Mouse (Mus musculus) MEL (cell line): Measurements from ENCODE around the gene Baat. TPM values are rescaled to one million over a fixed set of nuclear protein-coding genes. Genes with fewer than 3 reads are reported as not detected.

ENCODE experiments used
- polyA plus RNA-seq, 2 experiments: library from polyadenylated mRNA; stranded (reverse) in 1 of 2; unstranded in 1 of 2; fragments of >175 nt in 1 of 2; fragments of >200 nt in 1 of 2; gene quantifications; 2 replicates each; pipeline versions ENCODE4 v1.2.1 to v1.2.4; 2012; ENCODE audit warnings: low replicate concordance in 2 of 2, low read depth in 1 of 2; ENCODE audit not compliant: insufficient read length in 2 of 2, insufficient read depth in 1 of 2, missing spikeins in 1 of 2
- total RNA-seq: library from RNA; depleted of rRNA; stranded (reverse); fragments of 300-350 nt; gene quantifications from 2 replicates; pipeline ENCODE4 v1.2.3, GENCODE M21; 2012; rRNA removed

The Baat gene
- total and polyA plus RNA-seq, 3 experiments, result 0.15 TPM; not detected in 2

Other genes starting within 250 kb of the Baat start
- gene Acnat2, start 98.4 kb downstream of the Baat start, total RNA-seq, result not detected in 2 replicates
- not detected for gene Acnat2, start 98.4 kb downstream of the Baat start, polyA plus RNA-seq
- not detected in 2 replicates for gene Acnat1, start 32.6 kb downstream of the Baat start, total RNA-seq
- not detected for gene Acnat1, start 32.6 kb downstream of the Baat start, polyA plus RNA-seq
- 34.7 and 39.1 TPM in 2 replicates for gene Mrpl50, start 14.5 kb upstream of the Baat start, total RNA-seq
- 10 to 100 TPM in 1 of 2 experiments, not detected in 1; 54.5 TPM for gene Mrpl50, start 14.5 kb upstream of the Baat start, polyA plus RNA-seq
- 4.4 and 5.3 TPM in 2 replicates for gene Zfp189, start 14.6 kb upstream of the Baat start, total RNA-seq
- 1 to 10 TPM in 1 of 2 experiments, not detected in 1; 3.3 TPM for gene Zfp189, start 14.6 kb upstream of the Baat start, polyA plus RNA-seq
- gene Aldob, start 43.0 kb upstream of the Baat start, total RNA-seq, result not detected in 2 replicates
- gene Aldob, start 43.0 kb upstream of the Baat start, polyA plus RNA-seq, result not detected
- gene Tmem246, start 91.3 kb upstream of the Baat start, total RNA-seq, result 2.6 and 2.9 TPM in 2 replicates
- 10 to 100 TPM in 1 of 2 experiments, not detected in 1; 11.1 TPM for gene Tmem246, start 91.3 kb upstream of the Baat start, polyA plus RNA-seq
- 37.7 and 40.8 TPM in 2 replicates for gene Rnf20, start 125.4 kb upstream of the Baat start, total RNA-seq
- 10 to 100 TPM; 43.1 to 58.1 TPM for gene Rnf20, start 125.4 kb upstream of the Baat start, polyA plus RNA-seq
- not detected in 2 replicates for gene Ppp3r2, start 175.5 kb upstream of the Baat start, total RNA-seq
- gene Ppp3r2, start 175.5 kb upstream of the Baat start, polyA plus RNA-seq, result not detected